Mouse (Mus musculus) CD4-positive helper T cell, adult 2 months (primary cell): ENCODE results near the gene Gss.
A peak's percentile ranks its signal among the peaks of the same experiment; 100 is the strongest.

ENCODE experiments used
- DNase-seq: peaks from one replicate; pipeline ENCODE4 v3.0.0-alpha.2; 2012; ENCODE audit warnings: low read depth, missing footprints, low spot score

Gss gene

GRCm38 (mm10) chr2:155517455-155518423 is 74.9 kb downstream of the Gss start, which contains the start of the genes Acss2 and Ggt7:
Gene Acss2, plus strand, starts transcription at chr2:155517948.
Gene Ggt7, minus strand, starts transcription at chr2:155518237.
- peak; percentile 98 for DNase-seq

GRCm38 (mm10) chr2:155515941-155516340 is 76.7 kb downstream of the Gss start:
- DNase-seq = peak; percentile 52

- peak; percentile 86 for DNase-seq
Measured at GRCm38 (mm10) chr2:155514666-155515065, 77.9 kb downstream of the Gss start.

- no peak for DNase-seq
Measured at GRCm38 (mm10) chr2:155513543-155513942, 79.1 kb downstream of the Gss start.
